Comparison of ENCODE assay signal across 8 mouse cellular contexts in genomic region chr3:65871188-65871603, GRCm38 (mm10).
A peak's percentile ranks its signal among the peaks of the same experiment; 100 is the strongest.
DNase-seq lines count a peak whose midpoint lies in the region; ATAC-seq lines count a peak whose summit lies in the region.

No protein-coding gene starts in this region.

- intact Hi-C loops in left cerebral cortex, postnatal 4 days (cut with DNase I) = no loop called here

- H3K9ac ChIP-seq in hindbrain, embryonic 15.5 days = no peak overlapping the region; the same call in 1 of the 2 replicates
- peak overlapping the region; percentile 57 for H3K9ac ChIP-seq in midbrain, embryonic 11.5 days (ENCODE audit: low read length)
- H3K9ac ChIP-seq in stomach, embryonic 15.5 days = no peak overlapping the region

- no peak overlapping the region for H3K4me3 ChIP-seq in hindbrain, embryonic 15.5 days
- H3K4me3 ChIP-seq in midbrain, embryonic 11.5 days (ENCODE audit: low read depth, low read length) = no peak overlapping the region
- H3K4me3 ChIP-seq in stomach, embryonic 15.5 days (replicated peaks) = no peak overlapping the region

- H3K4me2 ChIP-seq in hindbrain, embryonic 15.5 days = peak overlapping the region; percentile 10; the same call in 1 of the 2 replicates
- peak overlapping the region; percentile 15; the same call in 1 of the 2 replicates for H3K4me2 ChIP-seq in midbrain, embryonic 11.5 days
- H3K4me2 ChIP-seq in stomach, embryonic 15.5 days = peak overlapping the region; percentile 39

- no peaks in the 10 kb centered on the region for H3K9me3 ChIP-seq in hindbrain, embryonic 15.5 days
- no peaks in the 10 kb centered on the region for H3K9me3 ChIP-seq in midbrain, embryonic 11.5 days (ENCODE audit: control insufficient read depth, low read length)
- no peaks in the 10 kb centered on the region for H3K9me3 ChIP-seq in stomach, embryonic 15.5 days

- DNase-seq in adrenal gland, postnatal 10 days = peak; percentile 87
- peak; percentile 88 for DNase-seq in embryo, embryonic 10 days (ENCODE audit: low spot score)
- DNase-seq in gastrocnemius, postnatal 10 days = peak; percentile 71
- DNase-seq in left cerebral cortex, postnatal 4 days = peak; percentile 75
- DNase-seq in midbrain, embryonic 11.5 days (ENCODE audit: low spot score, missing footprints) = peak; percentile 96
- DNase-seq in T-cell, adult 2 months (ENCODE audit: low spot score) = no peak

- no peaks in the 10 kb centered on the region for H3K36me3 ChIP-seq in hindbrain, embryonic 15.5 days
- no peaks in the 10 kb centered on the region for H3K36me3 ChIP-seq in midbrain, embryonic 11.5 days (ENCODE audit: control insufficient read depth, insufficient read depth, low read length)
- no peaks in the 10 kb centered on the region for H3K36me3 ChIP-seq in stomach, embryonic 15.5 days

- no peak overlapping the region for H3K27ac ChIP-seq in hindbrain, embryonic 15.5 days (replicated peaks)
- H3K27ac ChIP-seq in midbrain, embryonic 11.5 days (ENCODE audit: low read depth, low read length) = peak overlapping the region; percentile 40; the same call in 1 of the 2 replicates
- H3K27ac ChIP-seq in stomach, embryonic 15.5 days = no peak overlapping the region

- ATAC-seq in hindbrain, embryonic 15.5 days (ENCODE audit: low FRiP score, low read depth) = peak; percentile 75
- peak; percentile 90 for ATAC-seq in midbrain, embryonic 11.5 days (ENCODE audit: low FRiP score)
- ATAC-seq in stomach, embryonic 15.5 days (ENCODE audit: insufficient read depth, low FRiP score, low read depth) = peak; percentile 72; the same call in 1 of the 2 replicates

- H3K27me3 ChIP-seq in hindbrain, embryonic 15.5 days = no peaks in the 10 kb centered on the region
- H3K27me3 ChIP-seq in midbrain, embryonic 11.5 days (ENCODE audit: control insufficient read depth, insufficient read depth, low read length) = no peaks in the 10 kb centered on the region; the same call in 1 of the 2 replicates
- H3K27me3 ChIP-seq in stomach, embryonic 15.5 days (replicated peaks) = no peaks in the 10 kb centered on the region

- peaks cover 13% of the 10 kb centered on the region for H3K4me1 ChIP-seq in hindbrain, embryonic 15.5 days (replicated peaks)
- peaks cover 14% of the 10 kb centered on the region for H3K4me1 ChIP-seq in midbrain, embryonic 11.5 days (ENCODE audit: control insufficient read depth, insufficient read depth, low read length)
- peaks cover 4% of the 10 kb centered on the region; the same call in 1 of the 2 replicates for H3K4me1 ChIP-seq in stomach, embryonic 15.5 days

- 6% methylated on average over 12 of the region's 12 CpGs for WGBS in hindbrain, embryonic 15.5 days
- WGBS in midbrain, embryonic 11.5 days = 3% methylated on average over 12 of the region's 12 CpGs
- WGBS in stomach, embryonic 15.5 days = 17% methylated on average over 12 of the region's 12 CpGs
